Mouse (Mus musculus) CD4-positive, CD25-positive, alpha-beta regulatory T cell, adult 4 months (primary cell): Measurements from ENCODE around the gene Pgam1. TPM values are rescaled to one million over a fixed set of nuclear protein-coding genes. Genes with fewer than 3 reads are reported as not detected.
"Not testable (repeated sequence)": the region's sequence is repeated elsewhere in the genome, so short reads cannot be mapped to it uniquely, and the experiment has no call there.

Experiments used
- ATAC-seq: one replicate; pipeline ENCODE4 v1.8.0; 2017
- polyA plus RNA-seq, 2 experiments: library from polyadenylated mRNA; unstranded; fragments of 100-300 nt; shearing (Covaris generic); gene quantifications; one replicate each; pipeline ENCODE4 v1.2.1; 2017

Pgam1 gene
- polyA plus RNA-seq, 2 experiments from 2014 or later: 41.8 to 43.3 TPM

DNA sequence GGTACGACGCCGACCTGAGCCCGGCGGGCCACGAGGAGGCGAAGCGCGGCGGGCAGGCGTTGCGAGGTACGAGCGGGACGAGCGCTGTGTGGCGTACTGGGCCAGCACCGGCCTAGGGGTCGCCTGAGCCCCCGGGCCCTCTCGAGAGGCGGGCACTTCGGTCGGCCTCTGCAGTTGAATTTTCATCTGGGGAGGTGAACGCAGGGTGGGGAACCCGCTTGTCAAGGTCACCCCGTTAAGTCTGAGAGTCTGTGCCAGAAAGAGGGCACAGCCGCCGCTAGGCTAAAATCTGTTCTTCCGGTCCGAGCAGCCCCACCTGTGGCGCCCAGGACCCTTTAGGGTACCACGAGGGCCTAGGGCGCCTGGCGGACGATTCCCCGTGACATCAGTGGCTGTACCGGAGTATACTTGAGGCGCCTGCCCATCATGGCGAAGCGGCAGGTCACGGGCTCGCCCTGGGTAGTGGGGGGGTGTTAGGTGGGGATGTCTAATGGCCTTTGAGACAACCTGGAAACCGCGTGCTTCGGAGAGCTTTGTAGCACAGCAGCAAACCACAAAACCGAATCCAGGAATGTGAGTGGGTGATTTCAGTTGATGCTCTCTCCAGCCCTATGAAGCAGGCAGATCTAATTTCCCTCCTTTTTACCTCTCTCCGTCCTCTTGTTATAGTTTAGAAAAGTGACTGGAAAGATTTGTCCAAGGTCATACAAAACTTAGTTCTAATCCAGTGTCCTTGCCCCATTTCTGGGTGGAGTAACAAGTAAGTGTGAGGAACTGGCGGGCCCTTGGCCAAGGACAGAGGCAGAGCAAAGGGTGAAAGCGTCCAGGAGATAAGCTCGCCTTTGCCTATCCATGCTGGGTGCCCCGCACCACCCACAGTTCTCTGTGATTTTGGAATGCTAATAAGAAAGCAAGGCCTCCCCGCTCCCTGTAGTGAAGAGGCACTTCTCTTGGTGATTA, 678 bp downstream of the Pgam1 start:
- ATAC-seq: peak; percentile 13

- no peak for ATAC-seq
These were observed 2.3 kb downstream of the Pgam1 start for GRCm38 (mm10) chr19:41913774-41914591.

GRCm38 (mm10) chr19:41914592-41914882, 2.8 kb downstream of the Pgam1 start:
- not testable (repeated sequence) for ATAC-seq

- ATAC-seq: no peak
These were observed 3.6 kb downstream of the Pgam1 start for GRCm38 (mm10) chr19:41915294-41915693.

DNA sequence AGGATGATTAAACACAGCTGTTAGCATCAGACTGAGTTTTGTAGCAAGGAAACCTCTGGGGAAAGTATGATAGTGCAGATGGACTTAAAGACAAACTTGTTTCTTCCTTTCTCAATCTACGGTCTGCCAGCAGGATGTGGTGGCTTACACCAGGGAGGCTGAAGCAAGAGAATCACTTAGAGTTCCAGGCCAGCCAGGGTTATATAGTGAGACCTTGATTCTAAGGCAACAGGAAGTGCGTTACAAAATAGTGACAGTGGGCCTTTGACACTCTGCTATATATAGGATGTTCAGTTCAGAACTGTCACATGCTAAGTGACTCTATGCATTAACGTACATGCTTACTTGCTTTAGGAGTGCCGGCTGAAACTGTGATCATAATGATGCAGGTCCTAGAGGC, 5.1 kb downstream of the Pgam1 start:
- peak; percentile 12 for ATAC-seq

GRCm38 (mm10) chr19:41919471-41919870, 7.7 kb downstream of the Pgam1 start:
- ATAC-seq: no peak

GRCm38 (mm10) chr19:41920412-41921067, 8.8 kb downstream of the Pgam1 start:
- ATAC-seq: no peak

DNA sequence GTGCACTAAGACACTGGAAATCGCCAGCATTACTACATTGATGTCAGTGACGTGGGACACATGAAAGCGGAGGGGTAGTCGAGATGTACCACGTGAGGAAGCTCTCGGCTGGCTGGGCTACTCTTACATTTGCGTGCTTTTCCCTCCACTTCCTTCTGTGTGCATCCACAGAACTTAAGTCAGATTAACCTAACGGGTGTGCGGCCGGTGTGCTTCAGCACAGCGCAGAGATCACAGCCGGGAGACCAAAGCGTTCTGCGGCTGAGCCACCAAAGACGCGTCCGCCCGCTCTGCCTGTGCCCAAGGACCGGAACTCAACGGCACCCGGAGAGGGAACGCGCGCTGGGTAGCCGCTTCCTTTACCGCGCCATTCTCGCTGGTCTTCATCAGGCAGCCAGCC, 21.0 kb downstream of the Pgam1 start:
- ATAC-seq: peak; percentile 40

GRCm38 (mm10) chr19:41933179-41934086, 21.7 kb downstream of the Pgam1 start, which contains the start of the genes Exosc1 and Zdhhc16:
TSS of gene Exosc1 (minus strand) at chr19:41933423.
TSS of gene Zdhhc16 (plus strand) at chr19:41933480.
- peak; percentile 98 for ATAC-seq

GRCm38 (mm10) chr19:41934124-41934523, 22.4 kb downstream of the Pgam1 start:
- no peak for ATAC-seq

- no peak for ATAC-seq
These were observed 24.2 kb downstream of the Pgam1 start for GRCm38 (mm10) chr19:41935921-41936320.

GRCm38 (mm10) chr19:41938539-41938938, 26.8 kb downstream of the Pgam1 start:
- no peak for ATAC-seq

DNA sequence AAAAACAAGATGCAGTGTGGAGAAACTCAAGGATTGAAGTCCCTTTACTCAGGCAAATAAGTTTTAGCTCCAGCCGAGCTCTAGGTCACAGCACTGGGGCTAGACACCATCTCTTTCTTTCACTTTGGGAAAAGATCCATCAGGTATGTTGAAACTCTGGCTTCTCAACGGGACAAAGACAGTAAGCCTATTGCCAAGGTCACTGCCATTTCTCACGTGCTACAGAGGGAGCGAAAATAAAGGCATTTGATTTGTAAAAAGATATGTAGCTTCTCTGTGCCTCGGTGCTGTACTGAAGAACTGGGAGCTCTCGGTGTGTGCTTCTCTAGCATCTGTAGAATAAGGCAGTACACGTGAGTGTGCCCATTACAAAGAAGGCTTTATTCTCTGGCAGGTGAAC, 32.1 kb downstream of the Pgam1 start:
- ATAC-seq: no peak

- ATAC-seq: no peak
These were observed 40.6 kb downstream of the Pgam1 start for GRCm38 (mm10) chr19:41952287-41952686.

GRCm38 (mm10) chr19:41953574-41953973, 41.9 kb downstream of the Pgam1 start:
- no peak for ATAC-seq

Other genes starting within 250 kb of the Pgam1 start
- gene Slit1, start 168.3 kb upstream of the Pgam1 start, polyA plus RNA-seq: not detected
- 1 to 10 TPM; 3.0 to 5.9 TPM for gene Arhgap19, start 109.9 kb upstream of the Pgam1 start, polyA plus RNA-seq
- 10 to 100 TPM; 24.5 to 30.3 TPM for gene Frat1, start 82.0 kb upstream of the Pgam1 start, polyA plus RNA-seq
- gene Frat2, start 63.8 kb upstream of the Pgam1 start, polyA plus RNA-seq: 1 to 10 TPM in 1 of 2 experiments, under 1 TPM in 1; 0.75 to 1.9 TPM
- 10 to 100 TPM in 1 of 2 experiments, 1 to 10 TPM in 1; 7.2 to 17.3 TPM for gene Rrp12, start 15.8 kb upstream of the Pgam1 start, polyA plus RNA-seq
- 10 to 100 TPM; 83.6 to 89.9 TPM for gene Exosc1, start 21.5 kb downstream of the Pgam1 start, polyA plus RNA-seq
- gene Zdhhc16, start 21.6 kb downstream of the Pgam1 start, polyA plus RNA-seq: 10 to 100 TPM; 40.7 to 59.3 TPM
- 100 to 1,000 TPM in 1 of 2 experiments, 10 to 100 TPM in 1; 78.1 to 104 TPM for gene Mms19, start 69.2 kb downstream of the Pgam1 start, polyA plus RNA-seq
- gene Ubtd1, start 69.8 kb downstream of the Pgam1 start, polyA plus RNA-seq: 1 to 10 TPM; 3.7 to 4.1 TPM
- gene Ankrd2, start 124.1 kb downstream of the Pgam1 start, polyA plus RNA-seq: not detected
- not detected for gene Hoga1, start 133.7 kb downstream of the Pgam1 start, polyA plus RNA-seq
- not detected for gene 4933411K16Rik, start 140.3 kb downstream of the Pgam1 start, polyA plus RNA-seq
- gene Morn4, start 174.4 kb downstream of the Pgam1 start, polyA plus RNA-seq: under 1 TPM in 1 of 2 experiments, not detected in 1; 0.52 TPM
- 10 to 100 TPM; 11.4 to 17.4 TPM for gene Pi4k2a, start 178.5 kb downstream of the Pgam1 start, polyA plus RNA-seq
- gene Avpi1, start 217.1 kb downstream of the Pgam1 start, polyA plus RNA-seq: 1 to 10 TPM; 4.5 to 7.2 TPM
- 1 to 10 TPM; 6.8 to 7.5 TPM for gene Marveld1, start 235.5 kb downstream of the Pgam1 start, polyA plus RNA-seq